Mouse (Mus musculus): Measurements from ENCODE around the gene Dmbt1.
A peak's percentile ranks its signal among the peaks of the same experiment; 100 is the strongest.
"Not testable (repeated sequence)": the region's sequence is repeated elsewhere in the genome, so short reads cannot be mapped to it uniquely, and the experiment has no call there.

Gene Dmbt1

GRCm38 (mm10) chr7:131031755-131032154 lies at the start of gene Dmbt1:
Dmbt1 (plus strand) TSS chr7:131032053.
- DNase-seq (ENCODE audit: inconsistent age in 2 of 2, low spot score in 1 of 2), result no peak

GRCm38 (mm10) chr7:130982371-130982770 lies 49.5 kb upstream of the Dmbt1 start:
- no peak for DNase-seq (ENCODE audit: inconsistent age in 2 of 2, low spot score in 1 of 2)

- DNase-seq (ENCODE audit: inconsistent age in 2 of 2, low spot score in 1 of 2), result no peak
These were observed 49.0 kb upstream of the Dmbt1 start for GRCm38 (mm10) chr7:130982881-130983280.

DNA sequence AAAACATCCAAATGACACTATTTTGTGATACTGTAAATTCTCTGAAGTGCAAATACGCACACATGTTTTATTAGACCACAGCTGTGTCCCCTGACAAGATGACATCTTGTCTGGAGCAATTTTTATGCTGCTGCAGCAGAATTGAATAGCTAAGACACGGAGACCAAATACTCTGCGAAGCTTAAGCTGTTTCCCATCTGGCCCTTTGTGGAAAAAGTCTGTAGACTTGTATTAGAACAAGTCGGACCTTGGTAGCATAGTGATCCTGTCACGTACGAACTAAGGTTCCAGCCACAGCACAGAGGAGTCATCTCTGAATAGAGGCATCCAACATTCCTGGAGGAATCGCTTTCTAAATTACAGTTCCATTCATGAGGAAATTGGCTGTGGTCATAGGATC lies 47.6 kb upstream of the Dmbt1 start:
- DNase-seq (ENCODE audit: inconsistent age in 2 of 2, low spot score in 1 of 2), result no peak

GRCm38 (mm10) chr7:130985193-130985592 lies 46.7 kb upstream of the Dmbt1 start:
- DNase-seq (ENCODE audit: inconsistent age in 2 of 2, low spot score in 1 of 2), result peak in 1 of 2 experiments; percentile 35

GRCm38 (mm10) chr7:130985716-130986115 lies 46.1 kb upstream of the Dmbt1 start:
- peak; percentile 49 to 76 for DNase-seq (ENCODE audit: inconsistent age in 2 of 2, low spot score in 1 of 2)

DNA sequence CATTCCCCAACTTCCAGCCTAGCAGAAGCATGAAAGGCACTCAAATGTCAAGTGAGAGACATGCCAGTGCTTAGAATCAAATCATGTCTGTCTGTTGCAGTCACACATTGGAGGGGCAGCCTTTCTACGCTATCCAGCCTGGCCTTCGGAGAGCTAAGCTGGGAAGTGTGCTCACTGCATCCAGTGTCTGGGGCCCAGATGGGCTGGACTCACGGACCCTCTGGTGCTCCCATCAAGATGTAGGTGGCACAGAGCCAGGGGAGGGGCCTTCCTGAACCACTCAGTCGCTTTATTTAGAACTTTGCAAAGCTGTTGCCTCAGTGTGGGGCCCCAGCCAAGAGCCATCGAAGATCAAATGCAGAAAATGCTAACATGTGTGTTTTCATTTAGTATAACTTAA lies 43.7 kb upstream of the Dmbt1 start:
- peak in 1 of 2 experiments; percentile 21 for DNase-seq (ENCODE audit: inconsistent age in 2 of 2, low spot score in 1 of 2)

- DNase-seq (ENCODE audit: inconsistent age in 2 of 2, low spot score in 1 of 2), result peak in 1 of 2 experiments; percentile 78
These were observed 42.5 kb upstream of the Dmbt1 start for GRCm38 (mm10) chr7:130989371-130989770.

DNA sequence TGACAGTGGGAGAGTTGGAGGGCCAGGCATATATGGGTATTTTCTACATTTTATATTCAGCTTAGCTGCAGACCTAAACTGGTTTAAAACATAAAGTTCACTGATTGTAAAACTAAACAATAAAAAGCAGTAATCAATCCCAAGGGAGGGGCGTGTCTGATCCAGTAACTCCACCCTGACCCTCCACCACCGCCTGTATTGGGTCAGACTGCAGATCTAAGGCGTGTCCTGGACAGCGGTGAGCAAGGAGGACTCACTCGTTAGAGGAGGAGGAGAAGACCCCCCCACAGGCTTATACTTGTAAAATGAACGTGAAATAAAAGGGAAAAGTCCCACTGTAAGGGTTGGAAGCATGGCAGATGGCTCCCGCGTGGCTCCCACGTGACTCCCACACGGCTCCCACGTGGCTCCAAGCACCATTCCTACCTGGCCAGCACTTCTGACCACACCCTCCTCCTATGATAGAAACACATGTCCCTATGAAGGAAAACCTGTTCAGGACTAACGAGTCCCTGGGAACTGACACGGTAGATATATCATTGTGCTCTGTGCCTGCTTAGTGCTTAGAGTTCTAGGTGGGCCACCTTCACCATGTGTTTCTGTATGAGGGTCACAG lies 40.6 kb upstream of the Dmbt1 start:
- DNase-seq (ENCODE audit: inconsistent age in 2 of 2, low spot score in 1 of 2), result no peak

GRCm38 (mm10) chr7:130993907-130994306 lies 37.9 kb upstream of the Dmbt1 start:
- peak in 1 of 2 experiments; percentile 60 for DNase-seq (ENCODE audit: inconsistent age in 2 of 2, low spot score in 1 of 2)

GRCm38 (mm10) chr7:131001976-131002726 lies 29.7 kb upstream of the Dmbt1 start:
- no peak for DNase-seq (ENCODE audit: inconsistent age in 2 of 2, low spot score in 1 of 2)

GRCm38 (mm10) chr7:131004071-131004470 lies 27.8 kb upstream of the Dmbt1 start:
- DNase-seq (ENCODE audit: inconsistent age in 2 of 2, low spot score in 1 of 2), result no peak

- DNase-seq (ENCODE audit: inconsistent age in 2 of 2, low spot score in 1 of 2), result no peak
These were observed 24.6 kb upstream of the Dmbt1 start for GRCm38 (mm10) chr7:131007221-131007620.

- no peak for DNase-seq (ENCODE audit: inconsistent age in 2 of 2, low spot score in 1 of 2)
These were observed 22.7 kb upstream of the Dmbt1 start for GRCm38 (mm10) chr7:131009178-131009577.

DNA sequence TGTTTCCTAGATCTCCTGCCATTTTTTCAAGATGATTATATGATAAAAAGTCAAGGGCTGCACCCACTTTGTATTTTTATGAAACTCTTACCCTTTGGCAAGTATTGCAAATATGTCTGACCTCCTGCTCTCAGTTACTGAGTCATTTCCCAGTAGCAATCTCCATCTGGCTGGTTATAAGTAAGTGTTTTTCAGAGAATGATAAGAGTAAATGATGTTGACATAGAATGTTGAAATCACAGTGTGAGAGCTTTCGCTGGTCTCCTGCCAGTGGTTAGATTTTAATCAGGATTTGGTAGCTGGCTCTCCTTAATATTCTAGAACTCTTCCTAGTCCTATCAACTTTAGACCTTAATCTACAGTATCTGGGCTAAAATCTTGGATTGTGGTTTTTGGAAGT lies 20.0 kb upstream of the Dmbt1 start:
- peak in 1 of 2 experiments; percentile 72 for DNase-seq (ENCODE audit: inconsistent age in 2 of 2, low spot score in 1 of 2)

- no peak for DNase-seq (ENCODE audit: inconsistent age in 2 of 2, low spot score in 1 of 2)
These were observed 12.7 kb upstream of the Dmbt1 start for GRCm38 (mm10) chr7:131019181-131019580.

GRCm38 (mm10) chr7:131024807-131025206 lies 7.0 kb upstream of the Dmbt1 start:
- no peak for DNase-seq (ENCODE audit: inconsistent age in 2 of 2, low spot score in 1 of 2)

DNA sequence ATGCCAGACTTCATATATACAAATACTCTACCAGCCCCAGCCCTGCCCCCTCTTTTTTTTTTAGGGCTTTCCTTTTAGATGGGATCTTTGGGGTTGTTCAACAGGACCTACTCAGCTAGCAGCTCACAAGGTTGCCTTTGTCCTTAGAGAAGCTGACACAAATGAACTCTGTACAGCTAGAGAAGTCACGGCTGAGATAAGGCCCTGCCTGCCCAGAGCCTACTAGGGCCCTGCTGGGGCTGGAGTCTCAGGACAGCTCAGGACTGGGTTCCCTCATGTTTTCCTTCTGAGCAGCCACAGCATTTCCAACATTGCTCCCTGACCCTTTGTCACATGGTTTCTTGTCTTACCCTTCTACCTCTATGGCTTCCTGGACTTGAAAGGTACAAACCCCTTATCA lies 4.3 kb upstream of the Dmbt1 start:
- DNase-seq (ENCODE audit: inconsistent age in 2 of 2, low spot score in 1 of 2), result no peak

DNA sequence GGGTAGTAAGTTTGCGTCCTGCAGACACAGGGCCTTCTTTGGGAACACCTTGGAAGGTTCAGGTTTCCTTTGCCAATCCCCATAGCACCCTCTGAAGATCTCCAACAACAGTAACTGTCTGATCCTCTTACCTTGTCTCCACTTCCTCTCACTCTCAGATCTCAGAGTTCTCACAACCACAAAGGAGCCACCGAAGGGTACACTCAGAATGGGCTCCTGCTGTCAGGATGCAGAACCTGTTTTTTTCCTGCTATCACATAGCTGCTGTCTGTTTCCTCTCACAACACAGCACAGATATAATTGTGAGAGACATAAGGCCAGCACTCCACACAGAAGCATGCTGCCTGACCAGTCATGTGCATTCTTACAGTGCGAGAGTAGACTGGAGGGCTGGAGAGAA lies 4.5 kb downstream of the Dmbt1 start:
- DNase-seq (ENCODE audit: inconsistent age in 2 of 2, low spot score in 1 of 2), result no peak

DNA sequence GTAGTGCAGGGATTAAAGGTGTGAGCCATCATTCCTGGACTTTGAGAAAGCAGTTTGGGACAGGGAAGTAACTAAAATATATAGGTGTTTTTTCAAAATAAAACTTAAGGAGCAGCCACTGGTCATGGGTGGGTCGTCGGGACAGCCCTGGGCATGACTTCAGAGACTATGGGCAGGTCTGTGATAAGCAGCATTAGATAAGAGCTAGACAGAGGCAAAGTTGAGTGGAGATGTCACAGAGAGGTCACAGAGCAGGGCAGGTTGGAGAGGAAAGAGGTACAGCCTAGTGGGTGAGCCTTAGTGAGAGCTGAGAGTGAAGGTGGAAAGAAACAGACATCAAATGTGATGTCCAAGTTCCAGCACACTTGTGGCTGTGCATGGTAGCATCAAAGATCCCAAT lies 5.2 kb downstream of the Dmbt1 start:
- no peak for DNase-seq (ENCODE audit: inconsistent age in 2 of 2, low spot score in 1 of 2)

- not testable (repeated sequence) for DNase-seq (ENCODE audit: inconsistent age in 2 of 2, low spot score in 1 of 2)
These were observed 8.9 kb downstream of the Dmbt1 start for GRCm38 (mm10) chr7:131040760-131041159.

- no peak for DNase-seq (ENCODE audit: inconsistent age in 2 of 2, low spot score in 1 of 2)
These were observed 10.8 kb downstream of the Dmbt1 start for GRCm38 (mm10) chr7:131042657-131043056.
